Mouse (Mus musculus) thymus, postnatal 14 days (tissue): ENCODE measurements around the gene Poldip3.

Experiments
- DNase-seq: peaks from one replicate; pipeline ENCODE4 v3.0.0; 2021

The Poldip3 gene

GRCm38 (mm10) chr15:83149196-83150072 is at the start of gene Poldip3:
Gene Poldip3, minus strand, starts transcription at chr15:83149384.
- peak; percentile 98 for DNase-seq

- no peak for DNase-seq
Observed at GRCm38 (mm10) chr15:83193413-83193812, 44.2 kb upstream of the Poldip3 start.

- no peak for DNase-seq
Observed at GRCm38 (mm10) chr15:83182351-83182750, 33.2 kb upstream of the Poldip3 start.

GRCm38 (mm10) chr15:83181800-83182330 is 32.7 kb upstream of the Poldip3 start:
- DNase-seq: no peak

- DNase-seq: no peak
Observed at GRCm38 (mm10) chr15:83180004-83180403, 30.8 kb upstream of the Poldip3 start.

- DNase-seq: no peak
Observed at GRCm38 (mm10) chr15:83176653-83177052, 27.5 kb upstream of the Poldip3 start.

GRCm38 (mm10) chr15:83173914-83174884 is 25.0 kb upstream of the Poldip3 start:
- DNase-seq: no peak

GRCm38 (mm10) chr15:83172492-83173429 is 23.6 kb upstream of the Poldip3 start, which contains the start of gene Cyb5r3:
Gene Cyb5r3, minus strand, starts transcription at chr15:83172592.
- DNase-seq: no peak

- peak; percentile 97 for DNase-seq
Observed at GRCm38 (mm10) chr15:83171712-83172481, 22.7 kb upstream of the Poldip3 start.

GRCm38 (mm10) chr15:83170956-83171659 is 21.9 kb upstream of the Poldip3 start:
- no peak for DNase-seq

GRCm38 (mm10) chr15:83169772-83170722 is 20.9 kb upstream of the Poldip3 start:
- DNase-seq: no peak

- DNase-seq: no peak
Observed at GRCm38 (mm10) chr15:83168875-83169771, 19.9 kb upstream of the Poldip3 start.

- DNase-seq: no peak
Observed at GRCm38 (mm10) chr15:83168311-83168710, 19.1 kb upstream of the Poldip3 start.

GRCm38 (mm10) chr15:83167550-83168065 is 18.4 kb upstream of the Poldip3 start:
- no peak for DNase-seq

- no peak for DNase-seq
Observed at GRCm38 (mm10) chr15:83167126-83167525, 17.9 kb upstream of the Poldip3 start.

GRCm38 (mm10) chr15:83166642-83167041 is 17.5 kb upstream of the Poldip3 start:
- no peak for DNase-seq

- DNase-seq: no peak
Observed at GRCm38 (mm10) chr15:83165526-83166315, 16.5 kb upstream of the Poldip3 start.
